Comparison of ENCODE assay signal across 16 mouse cellular contexts in genomic region chr12:49732351-49732750, GRCm38 (mm10).
DNase-seq lines count a peak whose midpoint lies in the region; ATAC-seq lines count a peak whose summit lies in the region.
"Had no signal": no experiment of that assay in that cellular context is flagged by ENCODE, and none has a peak within 500 bp of the region (broad histone marks: within the 10 kb centered on the region; RNA-seq: fewer than 3 reads in every experiment).

No protein-coding gene starts in this region.

- ATAC-seq in cerebellum, adult (ENCODE audit: insufficient number of reproducible peaks, low FRiP score, low TSS enrichment): no peak
- ATAC-seq: forebrain, postnatal 0 days; hindbrain, embryonic 16.5 days had no signal

- DNase-seq in layer of hippocampus, adult 11-12 months (ENCODE audit: low spot score): peak; percentile 58
- DNase-seq in layer of hippocampus, postnatal 10 days (ENCODE audit: low spot score in 2 of 2): no peak
- peak; percentile 40 for DNase-seq in brain, adult 2 months (ENCODE audit: low read depth, low spot score)
- DNase-seq in layer of hippocampus, adult 8-10 months (ENCODE audit: low spot score in 2 of 2): peak; percentile 28 to 34
- peak; percentile 35 for DNase-seq in telencephalon, adult 2 months (ENCODE audit: low read depth, low spot score)
- DNase-seq in gastrocnemius, adult 18-20 months (ENCODE audit: low spot score): no peak
- DNase-seq: adrenal gland, postnatal 10 days; cerebellum, adult 2 months; cerebellum, postnatal 10 days; embryo, embryonic 11 days; forebrain, postnatal 0 days; gastrocnemius, adult 2 months; gastrocnemius, postnatal 25 days; heart, postnatal 4 days had no signal

Comparison
In these comparisons a context has a peak if more than half of its experiments do, and no peak if none do; other contexts are left out.
1. DNase-seq: peak in layer of hippocampus, adult 11-12 months (single experiment), brain, adult 2 months (single experiment), layer of hippocampus, adult 8-10 months (2 of 2) and telencephalon, adult 2 months (single experiment); none in layer of hippocampus, postnatal 10 days (0 of 2) and gastrocnemius, adult 18-20 months (single experiment).